Mouse (Mus musculus) intestine, embryonic 16.5 days (tissue): ENCODE data around the gene Smug1. TPM values are rescaled to one million over a fixed set of nuclear protein-coding genes. Genes with fewer than 3 reads are reported as not detected.

ENCODE experiments used
- polyA plus RNA-seq: library from polyadenylated mRNA; unstranded; fragments of >200 nt; fragmentation: Nextera tagmentation; extraction: Ambion mirVana; gene quantifications from 2 replicates; pipeline ENCODE4 v1.2.1, GENCODE M21; 2015

Smug1 gene
- polyA plus RNA-seq, 1 experiment from 2014 or later: 20.2 TPM

Other genes starting within 250 kb of the Smug1 start
- gene Hoxc13, start 246.0 kb downstream of the Smug1 start, polyA plus RNA-seq: not detected in 2 replicates
- gene Hoxc12, start 230.3 kb downstream of the Smug1 start, polyA plus RNA-seq: not detected in 2 replicates
- gene Hoxc11, start 212.7 kb downstream of the Smug1 start, polyA plus RNA-seq: 0.06 TPM in 1 of 2 replicates, not detected in the other
- 1.1 and 1.3 TPM in 2 replicates for gene Hoxc10, start 200.3 kb downstream of the Smug1 start, polyA plus RNA-seq
- 6.8 and 7.2 TPM in 2 replicates for gene Hoxc5, start 199.6 kb downstream of the Smug1 start, polyA plus RNA-seq
- 0.49 and 0.76 TPM in 2 replicates for gene Hoxc9, start 190.7 kb downstream of the Smug1 start, polyA plus RNA-seq
- 4.5 and 4.9 TPM in 2 replicates for gene Hoxc8, start 176.5 kb downstream of the Smug1 start, polyA plus RNA-seq
- gene Hoxc6, start 168.8 kb downstream of the Smug1 start, polyA plus RNA-seq: 3.2 and 4.0 TPM in 2 replicates
- 8.8 and 9.7 TPM in 2 replicates for gene Hoxc4, start 148.2 kb downstream of the Smug1 start, polyA plus RNA-seq
- 60.0 and 70.4 TPM in 2 replicates for gene Cbx5, start 72.7 kb upstream of the Smug1 start, polyA plus RNA-seq
- 472 and 503 TPM in 2 replicates for gene Hnrnpa1, start 73.3 kb upstream of the Smug1 start, polyA plus RNA-seq
- 3.4 and 5.2 TPM in 2 replicates for gene Nfe2, start 91.3 kb upstream of the Smug1 start, polyA plus RNA-seq
- 297 and 298 TPM in 2 replicates for gene Copz1, start 105.6 kb upstream of the Smug1 start, polyA plus RNA-seq
- gene Gpr84, start 143.5 kb upstream of the Smug1 start, polyA plus RNA-seq: 0.09 and 0.20 TPM in 2 replicates
- gene Zfp385a, start 173.0 kb upstream of the Smug1 start, polyA plus RNA-seq: 3.6 and 4.1 TPM in 2 replicates
- 40.3 and 43.0 TPM in 2 replicates for gene Itga5, start 199.7 kb upstream of the Smug1 start, polyA plus RNA-seq